Mouse (Mus musculus): ENCODE measurements at regions not wholly inside any gene's neighbourhood (a gene's known extent, or its start where the extent isn't known, plus 50 kb on each side); places are given as distances from the start of the nearest gene placed in this dataset.
A peak's percentile ranks its signal among the peaks of the same experiment; 100 is the strongest.

GRCm38 (mm10) chr11:105538421-105539210 lies 51.2 kb upstream of the Tanc2 start:
- no peak for DNase-seq (ENCODE audit: low read depth)

DNA sequence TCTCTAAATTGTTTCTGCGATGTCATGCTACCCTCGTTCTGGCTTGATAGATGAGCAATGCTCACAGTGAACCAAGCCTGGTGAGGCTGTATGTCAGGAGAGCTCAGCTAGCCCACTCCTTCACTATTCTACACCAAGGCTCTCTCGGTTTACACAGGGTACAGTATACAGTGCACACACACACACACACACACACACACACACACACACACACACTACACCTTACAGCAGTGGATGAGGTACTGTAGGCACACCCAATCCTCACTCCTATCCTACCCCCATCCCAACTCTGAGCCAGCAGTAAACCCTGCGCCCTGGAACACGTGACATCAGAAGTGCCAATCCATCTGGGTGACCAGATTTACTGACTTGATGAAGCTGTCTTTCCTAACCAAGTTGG lies 57.2 kb upstream of the Tanc2 start:
- DNase-seq (ENCODE audit: low read depth): no peak

DNA sequence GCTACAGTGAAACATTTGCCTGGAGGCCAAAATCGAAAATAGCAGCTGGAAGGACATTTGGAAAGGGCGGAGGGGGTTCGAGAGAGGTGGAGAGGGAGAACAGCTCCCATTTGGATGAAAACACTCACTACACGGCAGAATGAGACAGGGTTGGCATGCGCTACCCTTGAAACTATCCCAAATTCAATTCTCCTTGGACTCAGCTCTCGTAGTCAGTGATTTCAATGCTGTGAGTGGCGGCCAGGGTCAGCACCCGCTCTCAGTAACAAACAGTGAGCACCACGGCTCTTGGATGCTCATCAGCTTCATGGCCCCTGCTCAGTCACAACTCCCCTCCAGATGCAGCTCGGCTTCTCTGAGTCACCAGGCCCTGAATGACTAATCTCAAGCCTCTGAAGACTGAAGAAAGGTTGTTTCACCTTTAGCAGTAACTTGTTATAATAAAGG lies 59.1 kb upstream of the Tanc2 start:
- no peak for DNase-seq (ENCODE audit: low read depth)

GRCm38 (mm10) chr11:105526066-105526465 lies 63.7 kb upstream of the Tanc2 start:
- no peak for DNase-seq (ENCODE audit: low read depth)

- DNase-seq (ENCODE audit: low read depth): peak; percentile 85
Observed at GRCm38 (mm10) chr11:105525608-105526007, 64.2 kb upstream of the Tanc2 start.

GRCm38 (mm10) chr11:105524400-105524799 lies 65.4 kb upstream of the Tanc2 start:
- DNase-seq (ENCODE audit: low read depth): no peak

DNA sequence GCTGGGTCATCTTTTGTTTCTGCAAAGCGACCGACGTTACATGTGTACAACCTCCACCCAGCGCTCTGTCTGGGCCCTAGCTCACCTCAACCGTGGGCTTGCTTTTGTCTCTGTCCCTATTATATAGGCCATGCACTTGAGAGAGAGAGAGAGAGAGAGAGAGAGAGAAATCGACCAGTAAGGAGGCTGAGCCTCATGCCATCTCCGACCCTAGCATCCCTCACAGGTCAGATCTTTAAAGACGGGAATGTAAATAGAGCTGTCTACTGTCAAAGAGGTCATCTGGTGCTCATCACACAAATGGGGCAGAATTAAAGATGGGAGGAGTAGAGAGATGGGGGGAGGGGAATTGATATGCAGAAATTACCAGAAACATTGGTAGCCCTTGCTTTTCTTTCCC lies 66.0 kb upstream of the Tanc2 start:
- DNase-seq (ENCODE audit: low read depth): no peak

DNA sequence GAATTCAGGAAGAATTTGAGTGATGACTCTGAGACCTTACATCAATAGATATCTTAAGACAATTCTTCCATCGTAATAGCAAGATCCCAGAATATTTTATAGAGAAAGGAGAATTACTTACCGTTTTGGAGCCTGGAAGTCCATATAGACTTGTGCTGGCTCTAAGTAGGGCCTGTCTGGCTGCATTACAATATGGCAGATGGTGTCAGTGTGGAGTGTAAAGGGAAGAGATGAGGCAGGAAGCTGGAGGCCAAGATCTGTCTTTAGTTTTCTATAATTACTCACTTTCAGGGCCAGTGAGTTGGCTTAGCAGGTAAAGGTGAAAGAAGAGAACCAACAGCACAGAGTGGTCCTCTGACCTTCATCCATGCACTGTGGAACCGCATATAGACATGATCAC lies 63.9 kb upstream of the March10 start:
- DNase-seq (ENCODE audit: low read depth): no peak

DNA sequence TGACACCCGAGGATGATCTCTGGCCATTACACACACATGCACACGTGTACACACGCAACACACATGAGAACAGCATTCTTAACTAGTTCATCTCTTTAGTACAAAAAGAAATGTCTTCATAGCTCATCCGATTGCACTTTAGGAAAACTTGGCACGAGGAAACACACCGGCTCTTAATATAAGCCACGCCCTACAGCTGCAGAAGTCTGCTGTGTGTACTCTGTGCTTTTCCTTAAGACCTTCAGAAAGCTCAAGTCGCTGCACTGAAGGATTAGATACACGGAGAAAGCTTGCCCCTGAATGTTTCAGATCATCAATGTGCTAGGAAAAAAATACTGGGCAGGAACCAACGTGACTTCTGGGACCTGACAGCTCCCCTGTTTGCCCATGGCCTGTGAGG lies 56.7 kb upstream of the March10 start:
- DNase-seq (ENCODE audit: low read depth): no peak

GRCm38 (mm10) chr11:105510626-105511025 lies 54.1 kb upstream of the March10 start:
- DNase-seq (ENCODE audit: low read depth): no peak

DNA sequence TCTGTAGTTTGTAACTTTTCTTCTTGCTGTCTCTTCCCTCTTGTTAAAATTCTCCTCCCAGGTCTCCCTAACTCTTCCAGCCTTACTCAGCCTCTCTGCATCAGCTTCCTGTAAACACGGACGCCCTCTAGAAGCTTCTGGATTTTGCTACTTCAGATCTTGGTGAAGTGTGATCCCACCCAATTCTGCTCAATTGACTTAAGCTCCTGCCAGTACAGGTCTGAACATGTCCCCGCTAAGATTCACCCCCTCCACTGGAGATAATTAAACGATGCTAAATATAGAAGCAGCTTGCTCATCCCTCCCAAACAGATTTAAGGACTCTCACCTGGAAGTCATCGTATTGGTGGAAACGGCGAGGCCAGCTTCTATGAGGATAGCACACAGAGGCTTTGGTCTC lies 53.5 kb upstream of the March10 start:
- DNase-seq (ENCODE audit: low read depth): no peak

GRCm38 (mm10) chr11:105508660-105509038 lies 52.1 kb upstream of the March10 start:
- DNase-seq (ENCODE audit: low read depth): no peak

GRCm38 (mm10) chr11:105507972-105508659 lies 51.6 kb upstream of the March10 start:
- no peak for DNase-seq (ENCODE audit: low read depth)

DNA sequence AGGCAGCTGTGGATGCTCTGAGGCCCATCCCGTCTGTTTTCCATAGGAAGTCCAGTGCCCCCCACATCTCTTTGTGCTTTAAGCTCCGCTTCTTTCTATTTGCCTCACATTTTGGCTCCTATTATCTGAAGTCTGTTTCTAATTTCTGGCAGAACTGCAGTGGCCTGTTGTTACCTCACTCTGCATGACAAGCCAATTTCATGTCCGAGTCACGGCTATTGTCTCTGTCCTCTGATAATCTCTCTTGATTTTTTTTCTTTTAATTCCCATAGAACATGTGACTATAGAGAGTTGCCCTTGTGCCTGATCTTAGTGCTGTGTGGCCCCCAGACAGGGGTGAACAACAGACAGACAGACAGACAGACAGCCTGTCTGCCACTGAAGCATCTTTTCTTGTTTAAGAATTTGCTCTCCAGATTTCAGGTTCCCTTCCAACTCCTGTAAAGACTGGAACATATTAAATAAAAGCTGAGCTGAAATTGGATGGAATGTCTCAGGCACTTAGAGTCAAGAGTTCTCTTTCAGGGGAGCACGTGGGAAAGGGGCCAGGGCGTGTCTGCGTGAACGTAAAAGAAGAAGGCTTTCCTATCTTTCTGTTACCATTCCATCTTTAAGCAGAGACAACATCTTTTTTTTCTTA lies 50.9 kb upstream of the March10 start:
- DNase-seq (ENCODE audit: low read depth): no peak
